Mouse (Mus musculus) midbrain, postnatal 0 days (tissue): ENCODE data around the gene Hgf. TPM values are rescaled to one million over a fixed set of nuclear protein-coding genes. Genes with fewer than 3 reads are reported as not detected.

Experiments
- ATAC-seq: fragments of 200-750 bp; cut with Nextera tagmentation; 2 replicates; pipeline ENCODE4 v1.8.0; 2017; ENCODE audit warnings: moderate number of reproducible peaks, mild to moderate bottlenecking, moderate TSS enrichment, moderate library complexity; ENCODE audit not compliant: low FRiP score
- DNase-seq: peaks from one replicate; pipeline ENCODE4 v3.0.0-alpha.2; 2015; ENCODE audit warnings: low spot score
- H3K27ac ChIP-seq: fragments of 300-500 bp; sonication (generic); 2 replicates; pipeline ENCODE4 v1.5.1; 2014; ENCODE audit warnings: low read depth, mild to moderate bottlenecking, low read length, mixed read lengths
- H3K27me3 ChIP-seq: fragments of 300-500 bp; sonication (generic); 2 replicates; pipeline ENCODE4 v1.6.1; 2014; ENCODE audit warnings: low read length, control low read depth, mixed read lengths; ENCODE audit not compliant: insufficient read depth
- H3K36me3 ChIP-seq: fragments of 300-500 bp; sonication (generic); 2 replicates; pipeline ENCODE4 v1.6.1; 2014; ENCODE audit warnings: low read length, control low read depth, mixed read lengths; ENCODE audit not compliant: insufficient read depth
- H3K4me1 ChIP-seq: fragments of 300-500 bp; sonication (generic); 2 replicates; pipeline ENCODE4 v1.6.1; 2014; ENCODE audit warnings: mild to moderate bottlenecking, control low read depth, antibody characterized with exemption, low read length, mixed read lengths; ENCODE audit not compliant: insufficient read depth
- H3K4me2 ChIP-seq: fragments of 300-500 bp; sonication (generic); 2 replicates; pipeline ENCODE4 v1.6.1; 2014; ENCODE audit warnings: low read depth, mild to moderate bottlenecking, low read length, mixed read lengths; ENCODE audit not compliant: poor library complexity, severe bottlenecking
- H3K4me3 ChIP-seq: fragments of 300-500 bp; sonication (generic); 2 replicates; pipeline ENCODE4 v1.5.1; 2014; ENCODE audit warnings: low read depth, mild to moderate bottlenecking, low read length, moderate library complexity
- H3K9ac ChIP-seq: fragments of 300-500 bp; sonication (generic); replicated peaks from 2 replicates; pipeline ENCODE4 v1.6.1; 2014; ENCODE audit warnings: mild to moderate bottlenecking, low read length, moderate library complexity, mixed read lengths; ENCODE audit not compliant: poor library complexity, severe bottlenecking
- H3K9me3 ChIP-seq: fragments of 300-500 bp; sonication (generic); 2 replicates; pipeline ENCODE4 v1.6.1; 2016; ENCODE audit warnings: low read length, control low read depth
- CTCF ChIP-seq: IDR thresholded peaks from 2 replicates; pipeline ENCODE4 v1.5.1; 2016; ENCODE audit warnings: antibody characterized with exemption, mild to moderate bottlenecking
- WGBS: fragments of 180-500 bp; shearing (Covaris S2); extraction: QIAGEN DNeasy Blood & Tissue Kit; methylation state at CpG from one replicate; pipeline ENCODE4 v1.1.7; 2014; 5-methylcytosine and 5-hydroxymethylcytosine counted together
- polyA plus RNA-seq: library from polyadenylated mRNA; unstranded; fragments of >200 nt; fragmentation: Nextera tagmentation; extraction: Ambion mirVana; gene quantifications from 2 replicates; pipeline ENCODE4 v1.2.1, GENCODE M21; 2015
- total RNA-seq: library from RNA; depleted of rRNA; stranded (reverse); fragments of >200 nt; gene quantifications from 2 replicates; pipeline ENCODE4 v1.2.3, GENCODE M21; 2014

Gene Hgf
- total and polyA plus RNA-seq, 2 experiments from 2014 or later, result 0.57 to 1.8 TPM

- no peaks in the 10 kb centered on the region for H3K4me1 ChIP-seq
- no peaks in the 10 kb centered on the region for H3K27me3 ChIP-seq
- no peaks in the 10 kb centered on the region for H3K9me3 ChIP-seq
- H3K27ac ChIP-seq, result no peak overlapping the region
- H3K36me3 ChIP-seq, result no peaks in the 10 kb centered on the region
- DNase-seq, result no peak
- TF ChIP-seq CTCF, result no peak
- WGBS, result 86% methylated on average over 3 of the region's 3 CpGs
- ATAC-seq, result no peak
- no peak overlapping the region for H3K4me3 ChIP-seq
- H3K4me2 ChIP-seq, result no peak overlapping the region
- H3K9ac ChIP-seq, result no peak overlapping the region
Observed at GRCm38 (mm10) chr5:16547490-16547889, 5.8 kb upstream of the Hgf start.

GRCm38 (mm10) chr5:16552647-16553046 lies 648 bp upstream of the Hgf start:
- Histone ChIP-seq H3K4me1 (no peaks in the 10 kb centered on the region; the same call in 1 of the 2 replicates), H3K4me2 (no peak overlapping the region), H3K27ac (no peak overlapping the region), H3K4me3 (no peak overlapping the region), H3K9me3 (no peaks in the 10 kb centered on the region), H3K36me3 (no peaks in the 10 kb centered on the region), H3K9ac (no peak overlapping the region), H3K27me3 (no peaks in the 10 kb centered on the region)
- ATAC-seq (no peak), DNase-seq (no peak)
- WGBS, result 59% methylated on average over 4 of the region's 4 CpGs
- no peak for TF ChIP-seq CTCF

- 84% methylated on average over 3 of the region's 3 CpGs for WGBS
- Histone ChIP-seq H3K4me1 (no peaks in the 10 kb centered on the region), H3K9ac (no peak overlapping the region), H3K27me3 (no peaks in the 10 kb centered on the region), H3K9me3 (no peaks in the 10 kb centered on the region), H3K27ac (no peak overlapping the region), H3K4me2 (no peak overlapping the region), H3K4me3 (no peak overlapping the region), H3K36me3 (no peaks in the 10 kb centered on the region)
- TF ChIP-seq CTCF, result no peak
- ATAC-seq, result no peak
- no peak for DNase-seq
Observed at GRCm38 (mm10) chr5:16560247-16560646, 7.0 kb downstream of the Hgf start.

- ATAC-seq (no peak), DNase-seq (no peak)
- Histone ChIP-seq H3K4me3 (no peak overlapping the region), H3K27ac (no peak overlapping the region), H3K9me3 (no peaks in the 10 kb centered on the region), H3K9ac (no peak overlapping the region), H3K4me2 (no peak overlapping the region), H3K36me3 (no peaks in the 10 kb centered on the region), H3K4me1 (no peaks in the 10 kb centered on the region), H3K27me3 (no peaks in the 10 kb centered on the region)
- 70% methylated on average over 4 of the region's 4 CpGs for WGBS
- no peak for TF ChIP-seq CTCF
Observed at GRCm38 (mm10) chr5:16568997-16569396, 15.7 kb downstream of the Hgf start.

- no peak overlapping the region for H3K9ac ChIP-seq
- no peaks in the 10 kb centered on the region for H3K4me1 ChIP-seq
- no peak overlapping the region for H3K4me3 ChIP-seq
- H3K9me3 ChIP-seq, result no peaks in the 10 kb centered on the region
- TF ChIP-seq CTCF, result no peak
- H3K36me3 ChIP-seq, result no peaks in the 10 kb centered on the region
- no peaks in the 10 kb centered on the region for H3K27me3 ChIP-seq
- H3K27ac ChIP-seq, result no peak overlapping the region
- no peak for ATAC-seq
- no peak overlapping the region for H3K4me2 ChIP-seq
- 78% methylated on average over 14 of the region's 14 CpGs for WGBS
- DNase-seq, result no peak
Observed at GRCm38 (mm10) chr5:16577882-16578742, 24.8 kb downstream of the Hgf start.

- DNase-seq (no peak), ATAC-seq (no peak)
- no peaks in the 10 kb centered on the region for H3K27me3 ChIP-seq
- no peaks in the 10 kb centered on the region for H3K4me1 ChIP-seq
- H3K27ac ChIP-seq, result no peak overlapping the region
- H3K4me3 ChIP-seq, result no peak overlapping the region
- TF ChIP-seq CTCF, result no peak
- no peaks in the 10 kb centered on the region for H3K36me3 ChIP-seq
- 69% methylated on average over 4 of the region's 4 CpGs for WGBS
- no peak overlapping the region for H3K4me2 ChIP-seq
- no peaks in the 10 kb centered on the region for H3K9me3 ChIP-seq
- no peak overlapping the region for H3K9ac ChIP-seq
Observed at GRCm38 (mm10) chr5:16595699-16596098, 42.4 kb downstream of the Hgf start.
